ENCODE assay signal across 8 mouse cellular contexts in the genomic region with DNA sequence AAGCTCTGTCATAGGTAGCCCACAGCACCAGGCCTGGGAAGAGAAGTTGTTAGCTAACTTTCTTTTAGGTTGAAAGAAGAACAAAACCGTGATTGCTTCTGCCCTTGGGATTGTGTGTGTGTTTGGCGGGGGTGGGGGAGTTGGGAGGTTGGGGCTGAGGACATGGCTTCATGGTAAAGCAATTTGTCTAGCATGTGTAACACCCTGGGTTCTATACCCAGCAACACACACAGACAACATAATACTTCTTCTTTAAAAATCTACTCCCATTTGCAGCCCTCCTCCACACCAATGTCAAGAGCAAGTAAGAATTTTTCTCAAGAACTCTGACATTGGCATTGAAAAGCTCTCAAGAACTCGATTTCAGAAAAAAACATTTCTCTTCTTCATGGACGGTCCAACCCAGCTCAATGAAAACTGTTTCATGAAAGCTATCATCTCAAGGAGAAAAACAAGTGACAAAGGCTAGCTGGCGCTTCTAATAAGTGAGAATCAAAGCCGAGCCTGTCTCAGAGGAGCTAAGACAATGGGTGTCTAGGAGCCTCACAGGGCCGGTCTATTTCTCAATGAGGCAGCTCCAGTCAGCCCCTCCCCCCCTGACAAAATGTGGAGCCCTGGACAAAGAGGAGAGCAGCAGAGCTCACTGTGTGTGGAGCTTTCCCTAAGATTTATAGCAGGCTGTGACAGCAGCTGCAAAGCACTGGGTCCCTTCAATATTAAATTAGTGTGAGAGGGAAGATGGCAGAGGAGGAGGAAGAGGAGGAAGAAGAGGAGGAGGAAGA. TPM values are rescaled to one million over a fixed set of nuclear protein-coding genes. Genes with fewer than 3 reads are reported as not detected.
DNase-seq lines count a peak whose midpoint lies in the region; ATAC-seq and TF ChIP-seq lines count a peak whose summit lies in the region.

No protein-coding gene starts in this region.

- no peaks in the 10 kb centered on the region for H3K27me3 ChIP-seq in hindbrain, postnatal 0 days (ENCODE audit: insufficient read depth, low read length)

- H3K4me3 ChIP-seq in hindbrain, postnatal 0 days (ENCODE audit: low read length) = no peak overlapping the region

- no peaks in the 10 kb centered on the region for H3K9me3 ChIP-seq in hindbrain, postnatal 0 days (ENCODE audit: low read length)

- H3K4me2 ChIP-seq in hindbrain, postnatal 0 days (ENCODE audit: low read depth, low read length) = no peak overlapping the region

- no peaks in the 10 kb centered on the region for H3K36me3 ChIP-seq in hindbrain, postnatal 0 days (ENCODE audit: insufficient read depth, low read length)

- DNase-seq in adrenal gland, postnatal 36 days = peak; percentile 27 to 53
- DNase-seq in adrenal gland, adult 18-20 months (ENCODE audit: low spot score in 2 of 2) = no peak
- peak; percentile 16 for DNase-seq in right cerebral cortex, postnatal 14 days
- DNase-seq in right cerebral cortex, postnatal 36 days (ENCODE audit: low spot score in 2 of 2) = no peak
- DNase-seq in hindbrain, postnatal 0 days (ENCODE audit: low spot score) = peak; percentile 64
- DNase-seq in retina, embryonic 14.5 days (ENCODE audit: low spot score) = peak; percentile 76
- no peak for DNase-seq in frontal cortex, postnatal 25 days (ENCODE audit: low spot score in 2 of 2)
- DNase-seq in heart, postnatal 36 days = no peak

- TF ChIP-seq CTCF in hindbrain, postnatal 0 days (IDR thresholded peaks at IDR 0.05; ENCODE audit: low read depth) = no peak

- peaks cover 10% of the 10 kb centered on the region; the same call in 1 of the 2 replicates for H3K4me1 ChIP-seq in hindbrain, postnatal 0 days (ENCODE audit: insufficient read depth, low read length)

- no peak overlapping the region for H3K9ac ChIP-seq in hindbrain, postnatal 0 days (replicated peaks; ENCODE audit: low read length)

- peak; percentile 83 for ATAC-seq in hindbrain, postnatal 0 days

- H3K27ac ChIP-seq in hindbrain, postnatal 0 days = no peak overlapping the region

- intact Hi-C loops in heart, postnatal 36 days (cut with DNase I) = no loop called here

- 27% methylated on average over 7 of the region's 7 CpGs for WGBS in hindbrain, postnatal 0 days

RNA-seq across cellular contexts. Expression of a gene that starts 40.6 kb away (rescaled TPM):
- 10 to 100 TPM; 18.3 to 22.1 TPM for total RNA-seq in adrenal gland, postnatal 36 days (2021)
- total RNA-seq in adrenal gland, adult 18-20 months (2021) = 10 to 100 TPM; 18.5 to 22.0 TPM
- 20.2 and 28.7 TPM in 2 replicates for total RNA-seq in hindbrain, postnatal 0 days (2014; rRNA removed)
- 12.6 and 13.7 TPM in 2 replicates for polyA plus RNA-seq in hindbrain, postnatal 0 days (2015; fragmentation: Nextera tagmentation; extraction: Ambion mirVana)
- 10 to 100 TPM; 16.2 to 19.7 TPM for total RNA-seq in heart, postnatal 36 days (2021)

Comparison
In these comparisons a context has a peak if more than half of its experiments do, and no peak if none do; other contexts are left out.
1. DNase-seq: peak in adrenal gland, postnatal 36 days (2 of 2), right cerebral cortex, postnatal 14 days (single experiment), hindbrain, postnatal 0 days (single experiment) and retina, embryonic 14.5 days (single experiment); none in adrenal gland, adult 18-20 months (0 of 2), right cerebral cortex, postnatal 36 days (0 of 2), frontal cortex, postnatal 25 days (0 of 2) and heart, postnatal 36 days (0 of 2).